Comparison of ENCODE assay signal across 8 mouse cellular contexts in genomic region chr9:96752603-96753114, GRCm38 (mm10). TPM values are rescaled to one million over a fixed set of nuclear protein-coding genes. Genes with fewer than 3 reads are reported as not detected.
DNase-seq lines count a peak whose midpoint lies in the region; ATAC-seq and TF ChIP-seq lines count a peak whose summit lies in the region.

Gene Zbtb38 (minus strand): TSS chr9:96752831.

- ATAC-seq in frontal cortex, adult (ENCODE audit: low TSS enrichment) = peak; percentile 84
- ATAC-seq in lung, embryonic 14.5 days (ENCODE audit: insufficient read depth) = peak; percentile 94

- no peak within 1 kb of the TSS for H3K9ac ChIP-seq in MEL (ENCODE audit: control insufficient read depth, low read depth, low read length, poor library complexity, severe bottlenecking)
- peak within 1 kb of the TSS; percentile 24; the same call in 1 of the 2 replicates for H3K9ac ChIP-seq in lung, embryonic 14.5 days

- peak within 1 kb of the TSS; percentile 35 for H3K4me2 ChIP-seq in lung, embryonic 14.5 days

- TF ChIP-seq RAD21 in MEL (IDR thresholded peaks at IDR 0.05; ENCODE audit: low read depth, low read length) = no peak

- no peak for TF ChIP-seq POLR2A in MEL (IDR thresholded peaks at IDR 0.05; ENCODE audit: control insufficient read depth in 1 of 2, insufficient read depth in 1 of 2, low read depth in 1 of 2, low read length in 2 of 2, poor library complexity in 1 of 2)
- no peak for TF ChIP-seq POLR2A in cerebellum, adult 2 months (IDR thresholded peaks at IDR 0.05; ENCODE audit: borderline replicate concordance, insufficient read depth, low read length)
- no peak for TF ChIP-seq POLR2A in olfactory bulb, adult 2 months (IDR thresholded peaks at IDR 0.05; ENCODE audit: insufficient read depth, low read depth, low read length)

- H3K36me3 ChIP-seq in MEL (ENCODE audit: control insufficient read depth in 1 of 2, insufficient read depth in 2 of 2, low read length in 2 of 2) = peaks cover 0 to 7% of the 10 kb centered on the region in 2 experiments; a peak in 2 of 4 replicates
- H3K36me3 ChIP-seq in lung, embryonic 14.5 days (ENCODE audit: insufficient read depth) = no peaks in the 10 kb centered on the region

- no peaks in the 10 kb centered on the region for H3K79me2 ChIP-seq in MEL (ENCODE audit: control insufficient read depth, insufficient read depth, low read length, poor library complexity)

- TF ChIP-seq EP300 in MEL (IDR thresholded peaks at IDR 0.05; ENCODE audit: low read depth in 1 of 2, low read length in 2 of 2) = no peak

- no peaks in the 10 kb centered on the region for H3K9me3 ChIP-seq in MEL (replicated peaks; ENCODE audit: insufficient read depth, low read length)
- no peaks in the 10 kb centered on the region for H3K9me3 ChIP-seq in lung, embryonic 14.5 days (ENCODE audit: low read depth, low read length)

- H3K4me3 ChIP-seq in MEL (ENCODE audit: control insufficient read depth in 1 of 2, insufficient read depth in 1 of 2, low read depth in 2 of 2, low read length in 2 of 2) = no peak within 1 kb of the TSS
- H3K4me3 ChIP-seq in cerebellum, adult 2 months (replicated peaks; ENCODE audit: insufficient read depth, low read depth, low read length) = no peak within 1 kb of the TSS
- peak within 1 kb of the TSS; percentile 43 for H3K4me3 ChIP-seq in layer of hippocampus, adult 2 months
- no peak within 1 kb of the TSS for H3K4me3 ChIP-seq in lung, embryonic 14.5 days (ENCODE audit: low read depth, low read length)
- no peak within 1 kb of the TSS for H3K4me3 ChIP-seq in olfactory bulb, adult 2 months (ENCODE audit: insufficient read depth, low read depth, low read length)

- no peaks in the 10 kb centered on the region for H3K27me3 ChIP-seq in MEL (ENCODE audit: control insufficient read depth in 1 of 2, insufficient read depth in 2 of 2, low read length in 2 of 2)
- H3K27me3 ChIP-seq in cerebellum, adult 2 months (ENCODE audit: control insufficient read depth, insufficient read depth, low read length) = no peaks in the 10 kb centered on the region
- H3K27me3 ChIP-seq in lung, embryonic 14.5 days (ENCODE audit: insufficient read depth, low read length) = no peaks in the 10 kb centered on the region

- H3K4me1 ChIP-seq in MEL (ENCODE audit: control insufficient read depth in 1 of 2, insufficient read depth in 2 of 2, low read length in 2 of 2) = peaks cover 0 to 6% of the 10 kb centered on the region in 2 experiments; a peak in 3 of 4 replicates
- H3K4me1 ChIP-seq in cerebellum, adult 2 months (ENCODE audit: control insufficient read depth, insufficient read depth, low read length) = no peaks in the 10 kb centered on the region
- peaks cover 8% of the 10 kb centered on the region; the same call in 1 of the 2 replicates for H3K4me1 ChIP-seq in lung, embryonic 14.5 days (ENCODE audit: insufficient read depth)
- 0 out of 2 replicates have a peak, but pooled peaks cover 3% of the 10 kb centered on the region for H3K4me1 ChIP-seq in olfactory bulb, adult 2 months (ENCODE audit: control insufficient read depth, insufficient read depth, low read length)

- no peak for DNase-seq in MEL (ENCODE audit: low read depth, low spot score)
- DNase-seq in cerebellum, adult 2 months = peak; percentile 62 to 76
- DNase-seq in heart, postnatal 4 days = peak; percentile 91
- DNase-seq in layer of hippocampus, adult 2 months (ENCODE audit: low spot score in 2 of 2) = peak; percentile 55 to 73
- peak; percentile 85 for DNase-seq in lung, embryonic 14.5 days
- DNase-seq in c-Kit-positive CD71-positive TER-119-positive erythroid progenitor cells, embryonic 14.5 days (ENCODE audit: low spot score) = no peak

- TF ChIP-seq CTCF in MEL (IDR thresholded peaks at IDR 0.05 in 2 of 3, conservative IDR thresholded peaks at IDR 0.05 in 1 of 3; ENCODE audit: control insufficient read depth in 1 of 3, insufficient read depth in 1 of 3, low read depth in 2 of 3, low read length in 3 of 3, poor library complexity in 1 of 3, severe bottlenecking in 1 of 3) = no peak
- TF ChIP-seq CTCF in cerebellum, adult 2 months (IDR thresholded peaks at IDR 0.05; ENCODE audit: borderline replicate concordance, insufficient read depth, low read depth, low read length) = no peak
- no peak for TF ChIP-seq CTCF in layer of hippocampus, adult 2 months (conservative IDR thresholded peaks at IDR 0.05)
- no peak for TF ChIP-seq CTCF in lung, embryonic 14.5 days (IDR thresholded peaks at IDR 0.05; ENCODE audit: low read depth)
- TF ChIP-seq CTCF in olfactory bulb, adult 2 months (IDR thresholded peaks at IDR 0.05; ENCODE audit: insufficient read depth, low read depth, low read length) = no peak

- no peak within 1 kb of the TSS for H3K27ac ChIP-seq in MEL (ENCODE audit: control insufficient read depth, low read depth, low read length)
- H3K27ac ChIP-seq in cerebellum, adult 2 months (ENCODE audit: insufficient read depth, low read length) = peak within 1 kb of the TSS; percentile 37; the same call in 1 of the 2 replicates
- peak within 1 kb of the TSS; percentile 89 for H3K27ac ChIP-seq in layer of hippocampus, adult 2 months
- H3K27ac ChIP-seq in lung, embryonic 14.5 days (ENCODE audit: low read depth) = peak within 1 kb of the TSS; percentile 83
- H3K27ac ChIP-seq in olfactory bulb, adult 2 months (ENCODE audit: insufficient read depth, low read depth, low read length) = 0 out of 2 replicates have a peak within 1 kb of the TSS, but pooled peaks have one; percentile 10

- WGBS in cerebellum, adult 2 months = 41% methylated on average over 15 of the region's 15 CpGs
- 32% methylated on average over 15 of the region's 15 CpGs for WGBS in lung, embryonic 14.5 days
- WGBS in olfactory bulb, adult 2 months = 56% methylated on average over 15 of the region's 15 CpGs

TF ChIP-seq in MEL, 35 proteins besides CTCF, POLR2A, EP300 and RAD21:
- no peak for TF ChIP-seq ETS1 (IDR thresholded peaks at IDR 0.05; ENCODE audit: low read depth, low read length)
- TF ChIP-seq RCOR1 (IDR thresholded peaks at IDR 0.05; ENCODE audit: low read depth, low read length) = no peak
- no peak for TF ChIP-seq MAZ (IDR thresholded peaks at IDR 0.05; ENCODE audit: low read depth, low read length)
- no peak for TF ChIP-seq POLR2AphosphoS2 (IDR thresholded peaks at IDR 0.05; ENCODE audit: low read length)
- no peak for TF ChIP-seq USF2 (IDR thresholded peaks at IDR 0.05; ENCODE audit: borderline replicate concordance in 1 of 2, insufficient read depth in 1 of 2, low read depth in 1 of 2, low read length in 2 of 2)
- TF ChIP-seq MAX (IDR thresholded peaks at IDR 0.05; ENCODE audit: low read length) = no peak
- TF ChIP-seq GATA1 (IDR thresholded peaks at IDR 0.05; ENCODE audit: low read depth, low read length) = no peak
- TF ChIP-seq MYC (IDR thresholded peaks at IDR 0.05; ENCODE audit: low read depth, low read length) = no peak
- TF ChIP-seq TBP (IDR thresholded peaks at IDR 0.05; ENCODE audit: low read depth, low read length) = no peak
- no peak for TF ChIP-seq CHD2 (IDR thresholded peaks at IDR 0.05; ENCODE audit: low read length)
- TF ChIP-seq TCF12 (IDR thresholded peaks at IDR 0.05; ENCODE audit: low read depth, low read length) = no peak

RNA-seq across cellular contexts. Expression of gene Zbtb38, which starts in this region (rescaled TPM):
- 10.9 TPM in 2 replicates for total RNA-seq in MEL (2012; rRNA removed)
- 10 to 100 TPM; 12.2 to 65.0 TPM for polyA plus RNA-seq in MEL (2012; ENCODE audit: insufficient read depth in 1 of 2, insufficient read length in 2 of 2, low read depth in 1 of 2, low replicate concordance in 2 of 2, missing spikeins in 1 of 2)
- 19.2 and 21.5 TPM in 2 replicates for polyA plus RNA-seq in cerebellum, adult 2 months (2012; rRNA removed)
- total RNA-seq in heart, postnatal 4 days (2021) = 10 to 100 TPM; 34.6 to 35.2 TPM
- 10 to 100 TPM; 57.9 to 65.3 TPM for total RNA-seq in layer of hippocampus, adult 2 months (2021)
- 24.5 and 24.6 TPM in 2 replicates for polyA plus RNA-seq in lung, embryonic 14.5 days (2014; fragmentation: Nextera tagmentation; extraction: Ambion mirVana)
- polyA plus RNA-seq in olfactory bulb, adult 2 months (2012; ENCODE audit: insufficient read depth, insufficient read length, low replicate concordance, missing spikeins) = 74.3 TPM in 1 of 2 replicates, not detected in the other

Comparison
In these comparisons a context has a peak if more than half of its experiments do, and no peak if none do; other contexts are left out.
1. DNase-seq: peak in cerebellum, adult 2 months (2 of 2), heart, postnatal 4 days (single experiment), layer of hippocampus, adult 2 months (2 of 2) and lung, embryonic 14.5 days (single experiment); none in MEL (single experiment) and c-Kit-positive CD71-positive TER-119-positive erythroid progenitor cells, embryonic 14.5 days (single experiment).